Mouse (Mus musculus) midbrain, embryonic 12.5 days (tissue): ENCODE measurements at regions not wholly inside any gene's neighbourhood (a gene's known extent, or its start where the extent isn't known, plus 50 kb on each side); places are given as distances from the start of the nearest gene placed in this dataset.

Experiments
- ATAC-seq: fragments of 200-750 bp; cut with Nextera tagmentation; 2 replicates; pipeline ENCODE4 v1.8.0; 2017; ENCODE audit warnings: low read depth, moderate TSS enrichment, moderate library complexity; ENCODE audit not compliant: low FRiP score
- H3K27ac ChIP-seq: fragments of 300-500 bp; sonication (generic); replicated peaks from 2 replicates; pipeline ENCODE4 v1.5.1; 2016; ENCODE audit warnings: mild to moderate bottlenecking
- H3K27me3 ChIP-seq: fragments of 300-500 bp; sonication (generic); 2 replicates; pipeline ENCODE4 v1.6.1; 2016; ENCODE audit warnings: mild to moderate bottlenecking
- H3K36me3 ChIP-seq: fragments of 300-500 bp; sonication (generic); 2 replicates; pipeline ENCODE4 v1.6.1; 2016
- H3K4me1 ChIP-seq: fragments of 300-500 bp; sonication (generic); 2 replicates; pipeline ENCODE4 v1.6.1; 2016
- H3K4me2 ChIP-seq: fragments of 300-500 bp; sonication (generic); replicated peaks from 2 replicates; pipeline ENCODE4 v1.6.1; 2016; ENCODE audit warnings: mild to moderate bottlenecking, moderate library complexity
- H3K4me3 ChIP-seq: fragments of 300-500 bp; sonication (generic); 2 replicates; pipeline ENCODE4 v1.5.1; 2016; ENCODE audit warnings: mild to moderate bottlenecking
- H3K9ac ChIP-seq: fragments of 300-500 bp; sonication (generic); replicated peaks from 2 replicates; pipeline ENCODE4 v1.6.1; 2016; ENCODE audit warnings: mild to moderate bottlenecking, moderate library complexity
- H3K9me3 ChIP-seq: fragments of 300-500 bp; sonication (generic); 2 replicates; pipeline ENCODE4 v1.6.1; 2016; ENCODE audit warnings: mild to moderate bottlenecking
- WGBS: fragments of 180-500 bp; shearing (Covaris S2); methylation state at CpG from one replicate; pipeline ENCODE4 v1.1.7; 2016; 5-methylcytosine and 5-hydroxymethylcytosine counted together

DNA sequence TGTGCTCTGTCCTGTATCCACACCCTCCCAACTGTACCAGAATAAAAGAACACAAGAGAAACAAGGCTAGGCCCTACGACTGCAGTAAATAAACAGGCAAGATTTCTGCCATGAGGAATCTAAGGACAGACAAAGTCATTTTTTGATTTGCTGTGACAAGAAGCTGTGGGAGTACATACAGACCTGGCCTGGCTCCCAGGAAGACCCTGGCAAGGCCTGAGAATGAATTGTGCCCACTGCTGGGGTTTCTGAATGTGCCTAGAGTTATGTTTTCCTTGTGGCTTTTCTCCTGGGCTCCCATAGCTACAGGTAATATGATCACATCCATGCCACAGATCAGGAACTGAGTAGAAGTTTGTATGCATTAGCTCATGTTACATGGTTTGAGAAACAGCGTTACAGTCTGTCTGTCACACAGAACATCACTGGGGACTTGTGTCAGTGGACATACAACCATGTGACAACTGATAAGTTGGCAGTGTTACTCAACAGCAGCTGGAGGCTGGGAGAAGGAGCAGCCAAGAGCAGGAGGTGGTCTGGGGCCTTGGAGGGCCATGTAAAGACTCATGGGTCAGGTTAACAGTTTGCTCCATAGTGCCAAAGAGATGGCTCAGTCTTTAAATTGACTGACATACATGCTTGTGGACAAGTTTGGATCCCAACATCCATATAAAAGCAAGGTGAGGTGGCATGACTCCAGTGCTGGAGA, 285.6 kb upstream of the Eif4g2 start:
- Histone ChIP-seq H3K4me2 (no peak overlapping the region), H3K4me1 (no peaks in the 10 kb centered on the region), H3K27me3 (no peaks in the 10 kb centered on the region), H3K4me3 (no peak overlapping the region), H3K9ac (no peak overlapping the region), H3K9me3 (no peaks in the 10 kb centered on the region), H3K36me3 (no peaks in the 10 kb centered on the region), H3K27ac (no peak overlapping the region)
- ATAC-seq = no peak
- WGBS = 88% methylated on average over 2 of the region's 2 CpGs

DNA sequence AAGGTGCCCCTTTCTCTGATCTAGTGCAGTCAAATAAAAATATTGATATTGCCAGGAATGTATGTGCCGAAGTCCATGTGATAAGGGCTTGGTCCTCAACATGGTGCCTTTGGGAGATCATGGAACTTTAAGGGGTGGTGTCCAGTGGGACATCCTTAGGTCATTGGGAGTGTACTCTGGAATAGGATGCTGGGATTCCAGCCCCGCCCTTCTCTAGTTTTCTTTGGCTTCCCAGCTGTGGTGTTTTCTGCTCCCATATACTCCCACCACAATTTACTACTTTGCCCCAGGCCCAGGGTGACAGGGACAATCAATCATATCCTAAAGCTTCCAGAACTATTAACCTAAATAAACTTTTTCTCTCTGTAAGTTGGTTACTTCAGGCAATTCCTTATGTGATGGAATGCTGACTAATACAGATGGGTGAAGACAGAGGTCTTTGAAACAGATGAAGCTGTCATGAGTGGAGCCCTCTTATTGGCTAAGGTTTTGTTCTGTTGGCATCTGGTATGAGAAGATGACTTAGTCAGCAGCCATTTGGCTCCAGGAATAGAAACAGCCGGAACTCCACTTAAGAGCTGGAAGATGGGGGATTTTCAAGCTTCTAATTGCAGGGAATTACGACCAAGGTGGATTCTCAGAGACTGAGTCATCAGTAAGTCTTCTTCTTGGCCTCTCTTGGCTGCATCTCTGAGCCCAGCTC, 284.3 kb upstream of the Eif4g2 start:
- Histone ChIP-seq H3K4me1 (no peaks in the 10 kb centered on the region), H3K4me3 (no peak overlapping the region), H3K27me3 (no peaks in the 10 kb centered on the region), H3K9me3 (no peaks in the 10 kb centered on the region), H3K36me3 (no peaks in the 10 kb centered on the region), H3K4me2 (no peak overlapping the region), H3K9ac (no peak overlapping the region), H3K27ac (no peak overlapping the region)
- no peak for ATAC-seq
- WGBS = 91% methylated on average over 4 of the region's 4 CpGs

- Histone ChIP-seq H3K4me1 (no peaks in the 10 kb centered on the region), H3K27ac (no peak overlapping the region), H3K4me3 (no peak overlapping the region), H3K4me2 (no peak overlapping the region), H3K9me3 (no peaks in the 10 kb centered on the region), H3K27me3 (no peaks in the 10 kb centered on the region), H3K36me3 (no peaks in the 10 kb centered on the region), H3K9ac (no peak overlapping the region)
- no peak for ATAC-seq
- WGBS = 81% methylated on average over 5 of the region's 5 CpGs
Observed at GRCm38 (mm10) chr7:111365384-111365783, 282.6 kb upstream of the Eif4g2 start.

GRCm38 (mm10) chr7:111363206-111363605, 280.4 kb upstream of the Eif4g2 start:
- H3K36me3 ChIP-seq = no peaks in the 10 kb centered on the region
- no peak for ATAC-seq
- no peaks in the 10 kb centered on the region for H3K27me3 ChIP-seq
- no peak overlapping the region for H3K9ac ChIP-seq
- H3K4me1 ChIP-seq = no peaks in the 10 kb centered on the region
- 79% methylated on average over 5 of the region's 5 CpGs for WGBS
- H3K27ac ChIP-seq = no peak overlapping the region
- H3K9me3 ChIP-seq = no peaks in the 10 kb centered on the region
- no peak overlapping the region for H3K4me2 ChIP-seq
- H3K4me3 ChIP-seq = no peak overlapping the region

GRCm38 (mm10) chr7:111362646-111363045, 279.8 kb upstream of the Eif4g2 start:
- ATAC-seq = no peak
- Histone ChIP-seq H3K9me3 (no peaks in the 10 kb centered on the region), H3K4me1 (no peaks in the 10 kb centered on the region), H3K9ac (no peak overlapping the region), H3K4me3 (no peak overlapping the region), H3K27me3 (no peaks in the 10 kb centered on the region), H3K27ac (no peak overlapping the region), H3K4me2 (no peak overlapping the region), H3K36me3 (no peaks in the 10 kb centered on the region)
- WGBS = 83% methylated on average over 4 of the region's 4 CpGs

DNA sequence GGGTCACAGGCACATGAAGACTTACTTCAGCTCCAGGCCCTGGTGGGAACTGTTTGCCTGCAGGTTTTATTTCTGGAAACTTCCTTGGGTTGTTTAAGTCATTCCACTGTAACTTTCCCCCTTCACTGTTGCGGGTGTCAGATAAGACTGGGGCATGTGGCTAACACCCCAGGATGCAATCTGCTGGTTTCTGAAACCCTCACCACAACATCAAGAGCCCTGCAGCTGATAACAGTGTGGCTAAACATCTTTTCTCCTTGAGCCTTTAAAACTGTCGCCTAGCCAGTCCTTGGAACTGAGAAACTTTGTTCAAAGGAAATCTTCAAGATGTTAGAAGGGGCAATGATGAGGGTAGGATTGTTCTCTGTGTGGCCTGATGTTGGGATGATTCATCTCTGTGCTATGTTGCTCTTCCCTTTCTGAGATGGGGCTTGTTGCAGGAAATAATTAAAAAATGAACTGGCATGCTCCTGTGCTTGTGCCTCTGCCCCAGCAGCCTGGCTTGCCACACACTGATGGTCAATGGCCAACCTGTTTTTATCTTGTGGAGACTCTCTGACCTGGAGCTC, 272.3 kb upstream of the Eif4g2 start:
- Histone ChIP-seq H3K4me1 (no peaks in the 10 kb centered on the region), H3K27ac (no peak overlapping the region), H3K36me3 (no peaks in the 10 kb centered on the region), H3K4me3 (no peak overlapping the region), H3K27me3 (no peaks in the 10 kb centered on the region), H3K9ac (no peak overlapping the region), H3K9me3 (no peaks in the 10 kb centered on the region), H3K4me2 (no peak overlapping the region)
- 81% methylated on average over 2 of the region's 2 CpGs for WGBS
- no peak for ATAC-seq

- Histone ChIP-seq H3K4me3 (no peak overlapping the region), H3K4me1 (no peaks in the 10 kb centered on the region), H3K9ac (no peak overlapping the region), H3K27me3 (no peaks in the 10 kb centered on the region), H3K9me3 (no peaks in the 10 kb centered on the region), H3K27ac (no peak overlapping the region), H3K4me2 (no peak overlapping the region), H3K36me3 (no peaks in the 10 kb centered on the region)
- ATAC-seq = no peak
- 89% methylated on average over 4 of the region's 4 CpGs for WGBS
Observed at GRCm38 (mm10) chr7:111354066-111354465, 271.2 kb upstream of the Eif4g2 start.

DNA sequence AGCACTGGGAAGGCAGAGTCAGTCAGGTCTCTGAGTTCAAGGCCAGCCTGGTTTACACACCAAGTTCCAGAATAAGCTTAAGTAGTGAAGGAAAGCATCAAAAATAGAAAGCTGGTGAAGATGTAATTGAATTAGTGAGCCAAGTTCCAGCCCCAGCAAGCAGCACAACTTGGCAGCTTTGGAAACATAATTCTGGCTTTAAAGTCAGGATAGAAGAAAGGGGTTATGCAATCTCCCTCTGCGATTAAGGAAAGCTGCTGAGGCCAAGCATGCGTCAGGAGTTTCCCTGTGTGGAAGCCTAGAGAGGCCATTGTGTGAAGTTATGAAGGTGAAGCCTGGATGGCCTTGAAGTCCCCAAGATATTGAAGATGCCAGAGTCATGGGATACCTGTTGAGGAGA, 269.3 kb upstream of the Eif4g2 start:
- H3K9me3 ChIP-seq = no peaks in the 10 kb centered on the region
- H3K36me3 ChIP-seq = no peaks in the 10 kb centered on the region
- no peak overlapping the region for H3K27ac ChIP-seq
- no peak for ATAC-seq
- WGBS = 98% methylated on average over 2 of the region's 2 CpGs
- H3K4me3 ChIP-seq = no peak overlapping the region
- H3K4me1 ChIP-seq = no peaks in the 10 kb centered on the region
- H3K27me3 ChIP-seq = no peaks in the 10 kb centered on the region
- no peak overlapping the region for H3K9ac ChIP-seq
- no peak overlapping the region for H3K4me2 ChIP-seq

DNA sequence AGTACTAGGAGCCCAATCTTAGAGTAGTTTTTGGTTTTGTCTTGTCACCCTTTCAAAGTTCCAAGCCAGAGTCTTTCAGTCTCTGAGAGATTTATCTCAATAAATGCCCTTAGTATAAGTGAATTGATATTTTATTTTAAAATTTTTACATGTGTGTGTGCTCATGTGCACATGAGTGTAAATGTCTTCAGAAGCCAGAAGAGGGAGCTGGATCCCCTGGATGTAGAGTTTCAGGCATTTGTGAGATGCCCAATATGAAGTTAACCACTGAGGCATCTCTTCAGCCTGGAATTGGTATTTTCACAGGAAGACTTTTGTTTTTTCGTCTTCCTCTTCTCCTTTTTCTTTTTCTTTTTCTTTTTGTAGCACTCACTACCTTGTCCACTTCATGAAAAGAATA, 262.3 kb upstream of the Eif4g2 start:
- Histone ChIP-seq H3K36me3 (no peaks in the 10 kb centered on the region), H3K4me1 (no peaks in the 10 kb centered on the region), H3K27me3 (no peaks in the 10 kb centered on the region), H3K9me3 (no peaks in the 10 kb centered on the region), H3K4me2 (no peak overlapping the region), H3K4me3 (no peak overlapping the region), H3K27ac (no peak overlapping the region), H3K9ac (no peak overlapping the region)
- ATAC-seq = no peak
- WGBS = 85% methylated on average over 1 of the region's 1 CpGs

GRCm38 (mm10) chr7:111337053-111337452, 254.2 kb upstream of the Eif4g2 start:
- WGBS = 60% methylated on average over 3 of the region's 3 CpGs

DNA sequence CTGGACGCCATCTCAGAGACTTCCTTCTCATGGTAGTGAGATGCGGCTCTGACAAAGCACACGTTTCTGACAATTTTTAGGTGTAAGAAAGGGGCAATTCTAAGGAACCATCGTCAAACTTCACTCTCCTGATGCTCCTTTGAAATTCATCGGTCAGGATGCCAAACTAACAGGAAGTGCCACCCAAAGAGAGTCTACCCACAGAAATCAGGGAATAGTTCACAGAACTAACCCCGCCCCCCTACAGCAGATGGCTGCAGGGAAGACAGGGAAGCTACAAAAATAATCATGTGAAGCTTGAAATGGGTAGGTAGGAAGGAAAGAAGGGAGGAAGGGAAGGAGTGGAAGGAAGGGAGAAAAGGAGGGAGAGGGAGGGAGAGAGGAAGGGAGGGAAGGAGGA, 240.1 kb upstream of the Eif4g2 start:
- WGBS = 91% methylated on average over 6 of the region's 6 CpGs

More at GRCm38 (mm10) chr7:111337053-111337452, 254.2 kb upstream of the Eif4g2 start:
- Histone ChIP-seq H3K4me3 (no peak overlapping the region), H3K36me3 (no peaks in the 10 kb centered on the region), H3K4me2 (no peak overlapping the region), H3K4me1 (no peaks in the 10 kb centered on the region), H3K27ac (no peak overlapping the region), H3K27me3 (no peaks in the 10 kb centered on the region), H3K9me3 (no peaks in the 10 kb centered on the region), H3K9ac (no peak overlapping the region)
- ATAC-seq = no peak

GRCm38 (mm10) chr7:111319917-111320316, 237.1 kb upstream of the Eif4g2 start:
- Histone ChIP-seq H3K27ac (no peak overlapping the region), H3K9ac (no peak overlapping the region), H3K36me3 (no peaks in the 10 kb centered on the region), H3K27me3 (no peaks in the 10 kb centered on the region), H3K4me1 (no peaks in the 10 kb centered on the region), H3K4me2 (no peak overlapping the region), H3K4me3 (no peak overlapping the region), H3K9me3 (no peaks in the 10 kb centered on the region)
- WGBS = 86% methylated on average over 1 of the region's 1 CpGs
- no peak for ATAC-seq

More for the DNA sequence above, 240.1 kb upstream of the Eif4g2 start:
- Histone ChIP-seq H3K4me2 (no peak overlapping the region), H3K4me1 (no peaks in the 10 kb centered on the region), H3K36me3 (no peaks in the 10 kb centered on the region), H3K4me3 (no peak overlapping the region), H3K27me3 (no peaks in the 10 kb centered on the region), H3K9ac (no peak overlapping the region), H3K27ac (no peak overlapping the region), H3K9me3 (no peaks in the 10 kb centered on the region)
- no peak for ATAC-seq
